Mouse (Mus musculus) liver, embryonic 16.5 days (tissue): ENCODE measurements around the gene Prnd. TPM values are rescaled to one million over a fixed set of nuclear protein-coding genes. Genes with fewer than 3 reads are reported as not detected.

Source experiments
- ATAC-seq: fragments of 200-750 bp; cut with Nextera tagmentation; 2 replicates; pipeline ENCODE4 v1.8.0; 2017; ENCODE audit warnings: low read depth, mild to moderate bottlenecking, moderate number of reproducible peaks, moderate library complexity
- H3K27ac ChIP-seq: fragments of 300-500 bp; sonication (generic); 2 replicates; pipeline ENCODE4 v1.5.1; 2014; ENCODE audit warnings: mild to moderate bottlenecking, low read length
- H3K27me3 ChIP-seq: fragments of 300-500 bp; sonication (generic); 2 replicates; pipeline ENCODE4 v1.6.1; 2014; ENCODE audit warnings: low read depth, low read length, mixed read lengths; ENCODE audit not compliant: control insufficient read depth, insufficient read depth
- H3K36me3 ChIP-seq: fragments of 300-500 bp; sonication (generic); 2 replicates; pipeline ENCODE4 v1.6.1; 2014; ENCODE audit warnings: mild to moderate bottlenecking; ENCODE audit not compliant: control insufficient read depth, insufficient read depth
- H3K4me1 ChIP-seq: fragments of 300-500 bp; sonication (generic); 2 replicates; pipeline ENCODE4 v1.6.1; 2014; ENCODE audit warnings: low read depth, low read length, mixed read lengths; ENCODE audit not compliant: control insufficient read depth
- H3K4me2 ChIP-seq: fragments of 300-500 bp; sonication (generic); 2 replicates; pipeline ENCODE4 v1.6.1; 2014; ENCODE audit warnings: low read depth, low read length, mixed read lengths
- H3K4me3 ChIP-seq: fragments of 300-500 bp; sonication (generic); 2 replicates; pipeline ENCODE4 v1.5.1; 2014; ENCODE audit warnings: low read depth, mild to moderate bottlenecking, low read length
- H3K9ac ChIP-seq: fragments of 300-500 bp; sonication (generic); 2 replicates; pipeline ENCODE4 v1.6.1; 2014; ENCODE audit warnings: low read depth, low read length
- H3K9me3 ChIP-seq: fragments of 300-500 bp; sonication (generic); replicated peaks from 2 replicates; pipeline ENCODE4 v1.6.1; 2016; ENCODE audit warnings: low read length; ENCODE audit not compliant: control insufficient read depth
- WGBS: fragments of 180-500 bp; shearing (Covaris S2); extraction: QIAGEN DNeasy Blood & Tissue Kit; methylation state at CpG from one replicate; pipeline ENCODE4 v1.1.7; 2014; ENCODE audit not compliant: insufficient replicate concordance; 5-methylcytosine and 5-hydroxymethylcytosine counted together
- polyA plus RNA-seq: library from polyadenylated mRNA; unstranded; fragments of >200 nt; fragmentation: Nextera tagmentation; extraction: Ambion mirVana; gene quantifications from 2 replicates; pipeline ENCODE4 v1.2.1, GENCODE M21; 2015

Gene Prnd
- polyA plus RNA-seq, 1 experiment from 2014 or later, result 0.54 TPM

- WGBS, result 26% methylated on average over 3 of the region's 3 CpGs
- H3K4me2 ChIP-seq, result no peak overlapping the region
- H3K27ac ChIP-seq, result no peak overlapping the region
- H3K9me3 ChIP-seq, result no peaks in the 10 kb centered on the region
- H3K9ac ChIP-seq, result no peak overlapping the region
- H3K4me1 ChIP-seq, result no peaks in the 10 kb centered on the region
- H3K4me3 ChIP-seq, result no peak overlapping the region
- H3K36me3 ChIP-seq, result no peaks in the 10 kb centered on the region
- H3K27me3 ChIP-seq, result no peaks in the 10 kb centered on the region
- no peak for ATAC-seq
Measured at GRCm38 (mm10) chr2:131987950-131988349, 37.3 kb downstream of the Prnd start.

GRCm38 (mm10) chr2:131988550-131988949 lies 37.9 kb downstream of the Prnd start:
- Histone ChIP-seq H3K27ac (no peak overlapping the region), H3K36me3 (no peaks in the 10 kb centered on the region), H3K27me3 (no peaks in the 10 kb centered on the region), H3K9me3 (no peaks in the 10 kb centered on the region), H3K9ac (no peak overlapping the region), H3K4me2 (no peak overlapping the region), H3K4me1 (no peaks in the 10 kb centered on the region), H3K4me3 (no peak overlapping the region)
- 50% methylated on average over 2 of the region's 2 CpGs for WGBS
- no peak for ATAC-seq

GRCm38 (mm10) chr2:131992487-131992886 lies 41.8 kb downstream of the Prnd start:
- Histone ChIP-seq H3K27me3 (no peaks in the 10 kb centered on the region), H3K36me3 (no peaks in the 10 kb centered on the region), H3K4me3 (no peak overlapping the region), H3K9me3 (no peaks in the 10 kb centered on the region), H3K27ac (no peak overlapping the region), H3K4me2 (no peak overlapping the region), H3K9ac (no peak overlapping the region), H3K4me1 (no peaks in the 10 kb centered on the region)
- ATAC-seq, result no peak
- 30% methylated on average over 2 of the region's 2 CpGs for whole genome bisulfite sequencing

- Histone ChIP-seq H3K4me2 (no peak overlapping the region), H3K4me1 (no peaks in the 10 kb centered on the region), H3K27me3 (no peaks in the 10 kb centered on the region), H3K9me3 (no peaks in the 10 kb centered on the region), H3K9ac (no peak overlapping the region), H3K27ac (no peak overlapping the region), H3K36me3 (no peaks in the 10 kb centered on the region), H3K4me3 (no peak overlapping the region)
- WGBS, result 61% methylated on average over 4 of the region's 4 CpGs
- no peak for ATAC-seq
Measured at GRCm38 (mm10) chr2:131993151-131993550, 42.5 kb downstream of the Prnd start.

- no peak for ATAC-seq
- H3K27ac ChIP-seq, result no peak overlapping the region
- H3K4me3 ChIP-seq, result no peak overlapping the region
- H3K27me3 ChIP-seq, result no peaks in the 10 kb centered on the region
- H3K9me3 ChIP-seq, result no peaks in the 10 kb centered on the region
- H3K9ac ChIP-seq, result no peak overlapping the region
- WGBS, result 54% methylated on average over 14 of the region's 14 CpGs
- no peaks in the 10 kb centered on the region for H3K36me3 ChIP-seq
- H3K4me2 ChIP-seq, result no peak overlapping the region
- H3K4me1 ChIP-seq, result no peaks in the 10 kb centered on the region
Measured at GRCm38 (mm10) chr2:131993563-131994088, 43.0 kb downstream of the Prnd start.

- Histone ChIP-seq H3K4me3 (no peak overlapping the region), H3K36me3 (no peaks in the 10 kb centered on the region), H3K9ac (no peak overlapping the region), H3K27me3 (no peaks in the 10 kb centered on the region), H3K4me1 (no peaks in the 10 kb centered on the region), H3K9me3 (no peaks in the 10 kb centered on the region), H3K4me2 (no peak overlapping the region), H3K27ac (no peak overlapping the region)
- 71% methylated on average over 6 of the region's 6 CpGs for WGBS
- no peak for ATAC-seq
Measured at GRCm38 (mm10) chr2:131994971-131995370, 44.3 kb downstream of the Prnd start.

- no peaks in the 10 kb centered on the region for H3K4me1 ChIP-seq
- H3K36me3 ChIP-seq, result no peaks in the 10 kb centered on the region
- H3K9ac ChIP-seq, result no peak overlapping the region
- H3K27me3 ChIP-seq, result no peaks in the 10 kb centered on the region
- no peak for ATAC-seq
- H3K4me3 ChIP-seq, result no peak overlapping the region
- 67% methylated on average over 12 of the region's 12 CpGs for WGBS
- no peak overlapping the region for H3K4me2 ChIP-seq
- H3K27ac ChIP-seq, result no peak overlapping the region
- H3K9me3 ChIP-seq, result no peaks in the 10 kb centered on the region
Measured at GRCm38 (mm10) chr2:131995742-131996141, 45.1 kb downstream of the Prnd start.

- no peak overlapping the region for H3K4me2 ChIP-seq
- no peak for ATAC-seq
- 72% methylated on average over 7 of the region's 7 CpGs for WGBS
Measured at GRCm38 (mm10) chr2:131996369-131996768, 45.7 kb downstream of the Prnd start.

GRCm38 (mm10) chr2:131997356-131997755 lies 46.7 kb downstream of the Prnd start:
- no peak overlapping the region for H3K9ac ChIP-seq
- ATAC-seq, result no peak
- no peak overlapping the region for H3K4me3 ChIP-seq
- no peak overlapping the region for H3K4me2 ChIP-seq
- no peaks in the 10 kb centered on the region for H3K9me3 ChIP-seq
- no peak overlapping the region for H3K27ac ChIP-seq
- H3K4me1 ChIP-seq, result no peaks in the 10 kb centered on the region
- WGBS, result 42% methylated on average over 5 of the region's 5 CpGs
- no peaks in the 10 kb centered on the region for H3K27me3 ChIP-seq
- H3K36me3 ChIP-seq, result no peaks in the 10 kb centered on the region

More at GRCm38 (mm10) chr2:131996369-131996768, 45.7 kb downstream of the Prnd start:
- Histone ChIP-seq H3K27ac (no peak overlapping the region), H3K4me3 (no peak overlapping the region), H3K9me3 (no peaks in the 10 kb centered on the region), H3K4me1 (no peaks in the 10 kb centered on the region), H3K9ac (no peak overlapping the region), H3K36me3 (no peaks in the 10 kb centered on the region), H3K27me3 (no peaks in the 10 kb centered on the region)
